Mouse (Mus musculus) heart, adult 11 months (tissue): ENCODE results near the gene Rhox10.
A peak's percentile ranks its signal among the peaks of the same experiment; 100 is the strongest.
"Not testable (repeated sequence)": the region's sequence is repeated elsewhere in the genome, so short reads cannot be mapped to it uniquely, and the experiment has no call there.

Experiments used
- DNase-seq: peaks from one replicate; pipeline ENCODE4 v3.0.0; 2022

Gene Rhox10

DNA sequence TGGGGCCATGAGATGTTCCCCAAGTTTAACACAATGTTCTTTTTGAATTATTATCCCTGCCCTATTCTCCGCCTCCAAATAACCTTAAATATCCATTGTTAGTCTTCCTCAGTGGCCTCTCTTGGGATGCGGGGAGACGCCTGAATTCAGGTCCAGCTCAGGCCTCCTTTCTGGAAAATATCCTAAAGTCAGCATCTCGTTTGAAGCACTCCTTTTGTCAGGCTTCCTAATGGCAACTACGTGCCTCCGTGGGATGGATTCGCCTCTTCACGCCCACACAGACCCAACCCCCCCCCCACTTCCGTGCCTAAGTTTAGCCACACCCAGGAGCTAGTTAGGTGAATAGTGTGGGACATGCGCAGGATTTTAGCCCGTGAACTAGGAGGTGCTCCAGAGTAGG, at the start of gene Rhox10:
Gene Rhox10, plus strand, starts transcription at position 301 of the 400 bp plus-strand sequence.
- DNase-seq: no peak

- not testable (repeated sequence) for DNase-seq
These were observed 47.7 kb upstream of the Rhox10 start, which contains the start of gene Btg1-ps1 for GRCm38 (mm10) chrX:38018597-38018996. Gene Btg1-ps1, minus strand, starts transcription at chrX:38018815.

DNA sequence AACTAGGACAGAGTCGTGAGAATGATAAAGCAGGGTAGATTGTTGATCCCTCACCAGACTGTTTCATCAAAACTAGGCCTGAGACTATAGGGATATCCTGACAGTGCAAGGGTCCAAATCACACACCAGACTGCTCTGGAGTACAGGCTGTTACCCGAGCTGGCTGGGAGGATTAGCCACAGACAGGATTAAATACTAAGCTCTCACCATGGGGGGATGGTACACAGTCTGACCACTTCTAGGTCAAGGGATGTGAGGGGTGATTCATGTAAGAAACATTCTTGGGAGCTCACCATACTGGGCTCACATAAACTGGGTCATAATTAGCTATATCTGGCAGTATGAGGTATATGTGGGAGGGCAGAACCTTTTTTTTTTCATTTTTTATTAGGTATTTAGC, 32.4 kb upstream of the Rhox10 start:
- peak; percentile 7 for DNase-seq

DNA sequence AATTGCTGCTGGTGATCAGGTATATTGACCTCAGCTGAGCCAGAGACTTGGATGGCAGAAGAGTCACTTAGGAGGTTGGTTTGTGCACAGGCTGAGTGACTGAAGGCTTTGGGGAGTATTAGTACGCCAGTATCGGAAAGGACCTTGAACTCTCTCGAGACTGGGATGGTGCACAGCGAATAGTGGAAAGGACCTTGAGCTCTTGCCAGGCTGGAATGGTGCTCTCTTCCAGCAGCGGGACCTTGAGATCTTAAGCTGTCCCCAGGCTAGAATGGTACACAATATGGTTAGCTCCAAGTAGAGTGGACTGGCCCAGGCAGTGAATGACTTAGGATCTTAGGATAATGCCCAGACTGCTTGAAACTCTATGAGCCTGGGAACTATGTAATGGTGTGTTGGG, 26.6 kb upstream of the Rhox10 start:
- DNase-seq: peak; percentile 24

- not testable (repeated sequence) for DNase-seq
These were observed 23.3 kb upstream of the Rhox10 start, which contains the start of gene Btg1-ps2 for GRCm38 (mm10) chrX:38043014-38043413. Gene Btg1-ps2, minus strand, starts transcription at chrX:38043114.

- peak; percentile 49 for DNase-seq
These were observed 4.7 kb upstream of the Rhox10 start for GRCm38 (mm10) chrX:38061544-38061943.

- DNase-seq: no peak
These were observed 18.0 kb downstream of the Rhox10 start for GRCm38 (mm10) chrX:38084226-38084625.

- DNase-seq: no peak
These were observed 18.8 kb downstream of the Rhox10 start, which contains the start of gene Rhox11 for GRCm38 (mm10) chrX:38085041-38085440. Gene Rhox11, minus strand, starts transcription at chrX:38085141.

- DNase-seq: no peak
These were observed 44.5 kb downstream of the Rhox10 start, which contains the start of gene Rhox12 for GRCm38 (mm10) chrX:38110807-38111206. Gene Rhox12, minus strand, starts transcription at chrX:38110907.

DNA sequence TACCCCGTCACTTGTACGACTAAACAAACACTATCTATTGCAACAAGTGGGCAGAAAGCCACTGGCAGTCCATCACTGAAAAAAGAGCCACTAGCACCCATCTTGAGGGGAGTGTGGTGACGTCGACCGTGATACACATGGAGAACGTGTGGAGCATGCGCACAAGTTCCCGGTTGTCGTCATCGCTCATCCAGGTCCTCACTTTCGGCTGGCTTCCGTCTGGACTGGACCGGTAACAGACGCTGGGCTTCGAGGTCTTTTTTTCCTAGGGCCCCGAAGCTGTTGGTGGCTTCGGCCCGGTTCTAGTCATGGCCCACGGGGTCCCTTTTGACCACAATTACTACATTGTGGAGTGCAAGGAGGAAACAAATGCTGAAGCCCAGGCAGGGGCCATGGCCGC, 54.7 kb downstream of the Rhox10 start, which contains the start of gene Rhox13:
Gene Rhox13, plus strand, starts transcription at position 238 of the 400 bp plus-strand sequence.
- DNase-seq: no peak
